Mouse (Mus musculus) neural tube, embryonic 11.5 days (tissue): Measurements from ENCODE around the gene Sgsm3. TPM values are rescaled to one million over a fixed set of nuclear protein-coding genes. Genes with fewer than 3 reads are reported as not detected.

ENCODE experiments used
- ATAC-seq: fragments of 200-750 bp; cut with Nextera tagmentation; 2 replicates; pipeline ENCODE4 v1.8.0; 2017; ENCODE audit warnings: moderate number of reproducible peaks, mild to moderate bottlenecking, moderate TSS enrichment, moderate library complexity; ENCODE audit not compliant: insufficient read depth, low FRiP score, low TSS enrichment
- DNase-seq: peaks from one replicate; pipeline ENCODE4 v3.0.0-alpha.2; 2015; ENCODE audit warnings: low spot score
- H3K27ac ChIP-seq: fragments of 300-500 bp; sonication (generic); 2 replicates; pipeline ENCODE4 v1.5.1; 2014; ENCODE audit warnings: low read depth, mild to moderate bottlenecking, low read length
- H3K27me3 ChIP-seq: fragments of 300-500 bp; sonication (generic); 2 replicates; pipeline ENCODE4 v1.6.1; 2014; ENCODE audit warnings: mild to moderate bottlenecking, low read length, mixed read lengths; ENCODE audit not compliant: control insufficient read depth, insufficient read depth
- H3K36me3 ChIP-seq: fragments of 300-500 bp; sonication (generic); 2 replicates; pipeline ENCODE4 v1.6.1; 2014; ENCODE audit warnings: mild to moderate bottlenecking, low read length, moderate library complexity, mixed read lengths; ENCODE audit not compliant: control insufficient read depth, insufficient read depth
- H3K4me1 ChIP-seq: fragments of 300-500 bp; sonication (generic); 2 replicates; pipeline ENCODE4 v1.6.1; 2014; ENCODE audit warnings: low read length, mixed read lengths; ENCODE audit not compliant: control insufficient read depth, insufficient read depth
- H3K4me2 ChIP-seq: fragments of 300-500 bp; sonication (generic); 2 replicates; pipeline ENCODE4 v1.6.1; 2014; ENCODE audit warnings: low read depth, mild to moderate bottlenecking, moderate library complexity
- H3K4me3 ChIP-seq: fragments of 300-500 bp; sonication (generic); 2 replicates; pipeline ENCODE4 v1.5.1; 2014; ENCODE audit warnings: low read depth, low read length
- H3K9ac ChIP-seq: fragments of 300-500 bp; sonication (generic); 2 replicates; pipeline ENCODE4 v1.6.1; 2014; ENCODE audit warnings: mild to moderate bottlenecking, low read length
- H3K9me3 ChIP-seq: fragments of 300-500 bp; sonication (generic); 2 replicates; pipeline ENCODE4 v1.6.1; 2016; ENCODE audit warnings: low read length; ENCODE audit not compliant: control insufficient read depth
- WGBS: fragments of 180-500 bp; shearing (Covaris S2); extraction: QIAGEN DNeasy Blood & Tissue Kit; methylation state at CpG from one replicate; pipeline ENCODE4 v1.1.7; 2014; 5-methylcytosine and 5-hydroxymethylcytosine counted together
- polyA plus RNA-seq: library from polyadenylated mRNA; unstranded; fragments of >200 nt; fragmentation: Nextera tagmentation; extraction: Ambion mirVana; gene quantifications from 2 replicates; pipeline ENCODE4 v1.2.1, GENCODE M21; 2014

The Sgsm3 gene
- polyA plus RNA-seq, 1 experiment from 2014 or later = 30.2 TPM

- H3K9me3 ChIP-seq = no peaks in the 10 kb centered on the region
- no peak for DNase-seq
- H3K4me2 ChIP-seq = no peak overlapping the region
- H3K27me3 ChIP-seq = no peaks in the 10 kb centered on the region
- WGBS = 93% methylated on average over 12 of the region's 12 CpGs
- peaks cover 13% of the 10 kb centered on the region for H3K36me3 ChIP-seq
- no peaks in the 10 kb centered on the region for H3K4me1 ChIP-seq
- H3K4me3 ChIP-seq = no peak overlapping the region
- no peak overlapping the region for H3K9ac ChIP-seq
- no peak for ATAC-seq
- H3K27ac ChIP-seq = no peak overlapping the region
Observed at GRCm38 (mm10) chr15:80955836-80956438, 21.6 kb upstream of the Sgsm3 start.

GRCm38 (mm10) chr15:80969371-80969770 is 8.2 kb upstream of the Sgsm3 start:
- Histone ChIP-seq H3K27ac (no peak overlapping the region), H3K9ac (no peak overlapping the region)
- no peak for ATAC-seq

GRCm38 (mm10) chr15:80974311-80974710 is 3.3 kb upstream of the Sgsm3 start:
- no peaks in the 10 kb centered on the region for H3K9me3 ChIP-seq
- H3K4me2 ChIP-seq = no peak overlapping the region
- no peak overlapping the region for H3K27ac ChIP-seq
- H3K9ac ChIP-seq = no peak overlapping the region
- H3K27me3 ChIP-seq = no peaks in the 10 kb centered on the region
- DNase-seq (no peak), ATAC-seq (no peak)
- H3K4me1 ChIP-seq = peaks cover 3% of the 10 kb centered on the region; the same call in 1 of the 2 replicates
- 56% methylated on average over 5 of the region's 5 CpGs for WGBS
- no peaks in the 10 kb centered on the region; the same call in 1 of the 2 replicates for H3K36me3 ChIP-seq
- H3K4me3 ChIP-seq = no peak overlapping the region

More at GRCm38 (mm10) chr15:80969371-80969770, 8.2 kb upstream of the Sgsm3 start:
- Histone ChIP-seq H3K27me3 (no peaks in the 10 kb centered on the region), H3K36me3 (peaks cover 27% of the 10 kb centered on the region), H3K4me1 (no peaks in the 10 kb centered on the region), H3K4me3 (no peak overlapping the region), H3K4me2 (no peak overlapping the region), H3K9me3 (no peaks in the 10 kb centered on the region)
- DNase-seq = no peak
- 91% methylated on average over 1 of the region's 1 CpGs for WGBS

- 90% methylated on average over 3 of the region's 3 CpGs for WGBS
Observed at GRCm38 (mm10) chr15:80975666-80976065, 1.9 kb upstream of the Sgsm3 start.

GRCm38 (mm10) chr15:80979611-80980010 is 2.0 kb downstream of the Sgsm3 start:
- ATAC-seq (no peak), DNase-seq (no peak)
- Histone ChIP-seq H3K27me3 (no peaks in the 10 kb centered on the region), H3K4me2 (no peak overlapping the region), H3K4me1 (peaks cover 3% of the 10 kb centered on the region; the same call in 1 of the 2 replicates), H3K9ac (no peak overlapping the region), H3K4me3 (no peak overlapping the region), H3K27ac (no peak overlapping the region), H3K36me3 (no peaks in the 10 kb centered on the region), H3K9me3 (no peaks in the 10 kb centered on the region)
- 86% methylated on average over 4 of the region's 4 CpGs for WGBS

More at GRCm38 (mm10) chr15:80975666-80976065, 1.9 kb upstream of the Sgsm3 start:
- no peaks in the 10 kb centered on the region for H3K27me3 ChIP-seq
- H3K36me3 ChIP-seq = no peaks in the 10 kb centered on the region
- H3K9ac ChIP-seq = no peak overlapping the region
- ATAC-seq (no peak), DNase-seq (no peak)
- no peak overlapping the region for H3K27ac ChIP-seq
- no peak overlapping the region for H3K4me3 ChIP-seq
- peaks cover 3% of the 10 kb centered on the region; the same call in 1 of the 2 replicates for H3K4me1 ChIP-seq
- H3K4me2 ChIP-seq = no peak overlapping the region
- no peaks in the 10 kb centered on the region for H3K9me3 ChIP-seq

- no peaks in the 10 kb centered on the region for H3K27me3 ChIP-seq
- WGBS = 92% methylated on average over 4 of the region's 4 CpGs
- no peak for DNase-seq
- H3K4me1 ChIP-seq = peaks cover 3% of the 10 kb centered on the region; the same call in 1 of the 2 replicates
- no peak overlapping the region for H3K27ac ChIP-seq
- no peak for ATAC-seq
- H3K36me3 ChIP-seq = no peaks in the 10 kb centered on the region
- no peak overlapping the region for H3K9ac ChIP-seq
- H3K4me3 ChIP-seq = no peak overlapping the region
- no peak overlapping the region for H3K4me2 ChIP-seq
- no peaks in the 10 kb centered on the region for H3K9me3 ChIP-seq
Observed at GRCm38 (mm10) chr15:80981176-80981575, 3.6 kb downstream of the Sgsm3 start.

- ATAC-seq = no peak
- Histone ChIP-seq H3K9ac (no peak overlapping the region), H3K27me3 (no peaks in the 10 kb centered on the region), H3K4me2 (no peak overlapping the region), H3K9me3 (no peaks in the 10 kb centered on the region), H3K4me3 (no peak overlapping the region), H3K36me3 (no peaks in the 10 kb centered on the region), H3K27ac (no peak overlapping the region), H3K4me1 (peaks cover 3% of the 10 kb centered on the region; the same call in 1 of the 2 replicates)
- 88% methylated on average over 2 of the region's 2 CpGs for WGBS
- no peak for DNase-seq
Observed at GRCm38 (mm10) chr15:80983264-80983663, 5.7 kb downstream of the Sgsm3 start.

- no peaks in the 10 kb centered on the region for H3K36me3 ChIP-seq
- H3K9ac ChIP-seq = no peak overlapping the region
- WGBS = 62% methylated on average over 1 of the region's 1 CpGs
- no peak overlapping the region for H3K27ac ChIP-seq
- H3K4me3 ChIP-seq = no peak overlapping the region
- no peaks in the 10 kb centered on the region for H3K27me3 ChIP-seq
- H3K4me1 ChIP-seq = no peaks in the 10 kb centered on the region
- DNase-seq (no peak), ATAC-seq (no peak)
- H3K4me2 ChIP-seq = no peak overlapping the region
- H3K9me3 ChIP-seq = no peaks in the 10 kb centered on the region
Observed at GRCm38 (mm10) chr15:80988331-80988730, 10.8 kb downstream of the Sgsm3 start.

- Histone ChIP-seq H3K36me3 (no peaks in the 10 kb centered on the region), H3K9ac (no peak overlapping the region), H3K4me1 (no peaks in the 10 kb centered on the region), H3K9me3 (no peaks in the 10 kb centered on the region), H3K4me3 (no peak overlapping the region), H3K27ac (no peak overlapping the region), H3K27me3 (no peaks in the 10 kb centered on the region), H3K4me2 (no peak overlapping the region)
- 75% methylated on average over 3 of the region's 3 CpGs for WGBS
- no peak for ATAC-seq
- no peak for DNase-seq
Observed at GRCm38 (mm10) chr15:80989712-80990111, 12.1 kb downstream of the Sgsm3 start.
